Mouse (Mus musculus) adrenal gland, adult 8-10 months (tissue): Measurements from ENCODE around the gene Mfap1b. TPM values are rescaled to one million over a fixed set of nuclear protein-coding genes. Genes with fewer than 3 reads are reported as not detected.

Experiments used
- DNase-seq: peaks from one replicate; pipeline ENCODE4 v3.0.0; 2022
- microRNA-seq, 2 experiments: library from miRNA; unstranded; fragments of <30 nt; microRNA quantifications; one replicate each; pipeline ENCODE4 v1.2.0; 2022
- total RNA-seq, 4 experiments: library from RNA; stranded (reverse); gene quantifications; 2 replicates each; pipeline ENCODE4 v1.2.4; 2022

Gene Mfap1b
- total RNA-seq, 4 experiments from 2014 or later, result 38.2 to 44.8 (median 40.2) TPM

- DNase-seq, result no peak
These were observed 50.7 kb downstream of the Mfap1b start for GRCm38 (mm10) chr2:121423166-121423565.

GRCm38 (mm10) chr2:121418476-121418875 is 55.4 kb downstream of the Mfap1b start:
- DNase-seq, result no peak

GRCm38 (mm10) chr2:121416356-121416755 is 57.5 kb downstream of the Mfap1b start:
- DNase-seq, result no peak

DNA sequence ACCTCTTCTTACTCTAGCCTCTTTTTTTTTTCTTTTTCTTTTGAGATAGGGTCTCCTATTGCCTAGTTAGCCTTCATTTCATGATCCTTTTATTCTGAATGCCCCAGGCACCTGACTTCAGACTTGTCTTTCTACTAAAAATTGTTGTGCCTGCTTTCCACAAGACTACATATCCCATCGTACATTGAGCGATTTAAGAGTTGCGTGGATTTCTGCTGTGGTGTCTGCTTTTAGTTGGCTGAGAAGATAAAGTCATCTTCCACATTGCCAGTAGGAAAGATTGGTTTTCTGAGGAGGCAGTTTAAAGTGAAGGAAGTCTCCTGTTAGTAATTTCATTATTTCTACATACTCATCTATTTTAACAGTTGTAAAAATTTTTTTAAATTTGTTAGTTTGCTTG is 58.3 kb downstream of the Mfap1b start:
- no peak for DNase-seq

GRCm38 (mm10) chr2:121415103-121415502 is 58.8 kb downstream of the Mfap1b start:
- no peak for DNase-seq

DNA sequence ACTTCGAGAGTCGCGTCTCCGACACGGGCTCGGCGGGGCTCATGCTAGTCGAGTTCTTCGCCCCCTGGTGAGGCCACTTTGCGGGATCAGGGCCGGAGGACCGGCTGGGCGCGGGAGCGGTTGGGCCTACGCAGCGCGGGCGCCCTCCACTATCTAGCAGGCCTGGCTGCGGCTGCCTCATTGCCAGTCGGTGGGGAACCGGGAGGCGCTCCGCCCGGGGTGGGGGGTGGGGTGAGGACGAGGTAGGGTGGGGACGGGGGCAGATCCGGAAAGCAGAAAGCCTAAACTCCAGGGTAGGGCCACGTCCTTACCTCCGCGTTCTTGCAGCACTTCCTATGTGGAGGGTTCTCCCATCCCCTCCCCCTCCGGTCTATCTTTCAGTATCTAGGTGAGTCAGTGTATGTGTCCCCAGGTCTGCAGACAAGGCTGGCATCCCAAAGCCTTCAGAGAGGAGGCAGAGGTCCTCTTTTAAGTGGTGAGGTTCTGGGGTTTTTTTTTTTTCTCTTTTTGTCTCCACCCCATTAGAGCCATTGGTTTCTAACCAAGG is 59.7 kb downstream of the Mfap1b start:
- DNase-seq, result peak; percentile 39

DNA sequence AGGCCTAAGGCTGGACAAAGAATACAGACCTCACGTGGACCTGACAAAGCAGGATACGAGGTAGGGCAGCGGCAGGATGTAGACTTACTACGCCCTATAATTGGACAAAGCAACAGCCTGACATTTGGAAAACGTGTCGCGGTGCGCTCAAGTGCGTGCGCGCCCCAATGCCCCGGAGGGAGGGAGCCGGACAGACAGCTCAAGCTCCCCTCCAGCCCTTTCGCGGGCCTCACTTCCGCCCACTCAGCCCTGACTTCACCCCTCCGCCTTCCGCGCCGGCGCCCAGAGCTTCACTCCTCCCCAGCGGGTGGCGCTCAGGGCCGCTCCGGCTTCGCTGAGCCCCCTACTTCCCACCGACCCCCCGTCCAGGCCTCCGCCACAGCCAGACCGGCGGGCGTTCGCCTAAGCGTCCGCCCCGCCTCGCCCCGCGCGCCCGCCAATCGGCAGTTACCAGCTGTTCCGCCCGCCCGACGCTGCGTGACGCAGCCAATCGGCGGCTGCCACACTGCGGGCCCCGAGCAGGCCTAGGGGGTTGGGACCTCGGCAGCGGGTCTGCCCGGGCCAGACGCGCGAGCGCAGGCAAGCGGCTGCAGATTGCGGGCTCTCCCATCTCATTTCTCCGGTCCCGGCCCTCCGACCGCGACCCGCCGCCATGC is 60.4 kb downstream of the Mfap1b start, which contains the start of the genes Pdia3 and Catsper2:
Gene Pdia3, plus strand, starts transcription at position 389 of the 656 bp plus-strand sequence.
Gene Catsper2, minus strand, starts transcription at position 406 of the 656 bp plus-strand sequence.
- DNase-seq, result peak; percentile 95

DNA sequence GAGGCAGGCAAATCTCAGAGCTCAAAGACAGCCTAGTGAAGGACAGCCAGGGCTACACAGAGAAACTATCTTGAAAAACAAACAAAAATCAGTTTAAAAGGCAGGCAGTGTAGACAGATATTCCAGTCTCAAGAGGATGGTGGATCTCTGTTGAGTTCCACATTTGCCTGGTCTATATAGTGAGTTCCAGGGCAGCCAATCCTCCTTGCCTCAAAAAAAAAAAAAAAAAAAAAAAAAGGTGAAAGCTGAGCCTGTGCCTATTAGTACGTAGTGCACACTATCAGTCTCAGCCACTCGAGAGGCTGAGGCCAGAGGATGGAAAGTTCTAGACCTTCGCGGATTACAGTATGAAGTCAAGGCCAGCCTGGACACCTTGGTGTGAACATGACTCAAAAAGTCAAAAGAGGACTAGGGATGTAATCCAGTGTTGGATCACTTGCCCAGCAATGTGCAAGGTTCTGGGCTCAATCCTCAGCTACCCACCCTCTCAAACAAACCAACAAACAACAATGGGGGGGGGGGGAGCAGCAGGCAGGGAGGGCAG is 61.0 kb downstream of the Mfap1b start:
- DNase-seq, result peak; percentile 50

Small RNAs within 50 kb of the gene (microRNA-seq; reads per million reads assigned to microRNA genes)
- gene Gm22953, result 0 reads per million in 2 experiments

Other genes starting within 250 kb of the Mfap1b start
- gene Trp53bp1, start 202.7 kb downstream of the Mfap1b start, total RNA-seq, result 100 to 1,000 TPM in 1 of 4 experiments, 10 to 100 TPM in 3; 81.3 to 124 (median 91.5) TPM
- 10 to 100 TPM; 10.4 to 17.5 (median 12.5) TPM for gene Map1a, start 184.5 kb downstream of the Mfap1b start, total RNA-seq
- 10 to 100 TPM; 46.6 to 69.1 (median 53.0) TPM for gene Ppip5k1, start 118.7 kb downstream of the Mfap1b start, total RNA-seq
- gene Ckmt1, start 116.4 kb downstream of the Mfap1b start, total RNA-seq, result 10 to 100 TPM in 3 of 4 experiments, 1 to 10 TPM in 1; 9.9 to 15.5 (median 12.2) TPM
- gene Strc, start 86.9 kb downstream of the Mfap1b start, total RNA-seq, result 1 to 10 TPM in 1 of 4 experiments, under 1 TPM in 1, not detected in 2; 0.81 to 1.4 TPM
- 100 to 1,000 TPM; 426 to 490 (median 434) TPM for gene Pdia3, start 60.3 kb downstream of the Mfap1b start, total RNA-seq
- gene Catsper2, start 60.3 kb downstream of the Mfap1b start, total RNA-seq, result 1 to 10 TPM; 2.2 to 4.1 (median 2.9) TPM
- gene Ell3, start 29.8 kb downstream of the Mfap1b start, total RNA-seq, result under 1 TPM in 3 of 4 experiments, not detected in 1; 0.24 to 0.74 (median 0.62) TPM
- gene Serf2, start 24.9 kb downstream of the Mfap1b start, total RNA-seq, result 100 to 1,000 TPM; 249 to 360 (median 257) TPM
- gene Hypk, start 20.8 kb downstream of the Mfap1b start, total RNA-seq, result 10 to 100 TPM; 14.2 to 53.3 (median 35.7) TPM
- gene Serinc4, start 17.3 kb downstream of the Mfap1b start, total RNA-seq, result under 1 TPM; 0.20 to 0.75 (median 0.28) TPM
- gene Mfap1a, start 32.6 kb upstream of the Mfap1b start, total RNA-seq, result 10 to 100 TPM; 31.3 to 37.9 (median 35.5) TPM
- 1 to 10 TPM; 2.6 to 6.1 (median 4.4) TPM for gene Wdr76, start 32.7 kb upstream of the Mfap1b start, total RNA-seq